ENCODE assay signal across 8 mouse cellular contexts in the genomic region with DNA sequence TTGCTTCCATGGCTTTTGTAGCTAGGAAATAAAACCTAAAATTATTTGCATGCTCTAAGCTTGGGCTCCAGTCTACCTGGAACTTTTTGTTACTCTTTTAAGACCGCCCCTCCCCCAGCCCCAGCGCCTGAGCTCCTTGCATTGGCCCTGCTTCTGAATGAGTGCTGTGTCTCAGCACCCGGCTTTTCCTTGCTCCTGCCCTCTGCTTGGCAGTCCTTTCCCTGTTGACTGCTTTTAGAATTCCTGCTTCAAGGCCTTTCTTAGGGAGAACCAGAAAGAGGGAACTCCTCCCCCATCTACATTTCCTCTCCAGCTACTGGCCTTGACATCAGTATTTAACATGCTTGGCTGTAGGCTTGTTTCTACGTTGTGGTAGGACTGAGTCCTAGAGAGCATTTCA. TPM values are rescaled to one million over a fixed set of nuclear protein-coding genes. Genes with fewer than 3 reads are reported as not detected.
DNase-seq lines count a peak whose midpoint lies in the region; ATAC-seq and TF ChIP-seq lines count a peak whose summit lies in the region.

No protein-coding gene starts in this region.

- TF ChIP-seq EP300 in stomach, postnatal 0 days (optimal IDR thresholded peaks at IDR 0.05): no peak

- no peak for TF ChIP-seq CTCF in stomach, postnatal 0 days (IDR thresholded peaks at IDR 0.05; ENCODE audit: low read depth)

- H3K27me3 ChIP-seq in heart, embryonic 13.5 days (replicated peaks): no peaks in the 10 kb centered on the region
- no peaks in the 10 kb centered on the region for H3K27me3 ChIP-seq in embryonic facial prominence, embryonic 15.5 days
- H3K27me3 ChIP-seq in stomach, postnatal 0 days (ENCODE audit: control insufficient read depth, insufficient read depth, low read length): no peaks in the 10 kb centered on the region

- no peak for ATAC-seq in heart, embryonic 13.5 days (ENCODE audit: extremely low read depth, insufficient number of reproducible peaks, low FRiP score, low TSS enrichment)
- no peak for ATAC-seq in embryonic facial prominence, embryonic 15.5 days (ENCODE audit: insufficient number of reproducible peaks, low FRiP score, low TSS enrichment, low read depth)
- ATAC-seq in stomach, postnatal 0 days (ENCODE audit: low FRiP score, low TSS enrichment): no peak

- WGBS in heart, embryonic 13.5 days: 32% methylated on average over 4 of the region's 4 CpGs
- WGBS in embryonic facial prominence, embryonic 15.5 days: 13% methylated on average over 4 of the region's 4 CpGs
- 34% methylated on average over 4 of the region's 4 CpGs for WGBS in stomach, postnatal 0 days

- H3K4me3 ChIP-seq in heart, embryonic 13.5 days: no peak overlapping the region
- no peak overlapping the region for H3K4me3 ChIP-seq in embryonic facial prominence, embryonic 15.5 days (replicated peaks)
- H3K4me3 ChIP-seq in stomach, postnatal 0 days (ENCODE audit: low read depth, low read length): no peak overlapping the region

- H3K9ac ChIP-seq in heart, embryonic 13.5 days: peak overlapping the region; percentile 54; the same call in 1 of the 2 replicates
- H3K9ac ChIP-seq in embryonic facial prominence, embryonic 15.5 days: no peak overlapping the region
- H3K9ac ChIP-seq in stomach, postnatal 0 days (ENCODE audit: low read length): no peak overlapping the region

- intact Hi-C loops in heart, postnatal 36 days (cut with DNase I): no loop called here

- peak overlapping the region; percentile 17; the same call in 1 of the 2 replicates for H3K27ac ChIP-seq in heart, embryonic 13.5 days (replicated peaks)
- H3K27ac ChIP-seq in embryonic facial prominence, embryonic 15.5 days (replicated peaks): peak overlapping the region; percentile 51
- no peak overlapping the region; the same call in 1 of the 2 replicates for H3K27ac ChIP-seq in stomach, postnatal 0 days (replicated peaks)

- H3K9me3 ChIP-seq in heart, embryonic 13.5 days: no peaks in the 10 kb centered on the region
- H3K9me3 ChIP-seq in embryonic facial prominence, embryonic 15.5 days (replicated peaks): no peaks in the 10 kb centered on the region
- H3K9me3 ChIP-seq in stomach, postnatal 0 days (ENCODE audit: control insufficient read depth, low read length): no peaks in the 10 kb centered on the region

- H3K36me3 ChIP-seq in heart, embryonic 13.5 days: no peaks in the 10 kb centered on the region; the same call in 1 of the 2 replicates
- H3K36me3 ChIP-seq in embryonic facial prominence, embryonic 15.5 days: no peaks in the 10 kb centered on the region
- H3K36me3 ChIP-seq in stomach, postnatal 0 days (ENCODE audit: control insufficient read depth, insufficient read depth, low read length): no peaks in the 10 kb centered on the region

- H3K4me1 ChIP-seq in heart, embryonic 13.5 days: peaks cover 41% of the 10 kb centered on the region
- peaks cover 31% of the 10 kb centered on the region for H3K4me1 ChIP-seq in embryonic facial prominence, embryonic 15.5 days
- H3K4me1 ChIP-seq in stomach, postnatal 0 days (replicated peaks; ENCODE audit: control insufficient read depth, insufficient read depth): peaks cover 8% of the 10 kb centered on the region

- peak overlapping the region; percentile 13; the same call in 1 of the 2 replicates for H3K4me2 ChIP-seq in heart, embryonic 13.5 days
- no peak overlapping the region for H3K4me2 ChIP-seq in embryonic facial prominence, embryonic 15.5 days (replicated peaks)
- 0 out of 2 replicates have a peak overlapping the region, but pooled peaks have one; percentile 36 for H3K4me2 ChIP-seq in stomach, postnatal 0 days (replicated peaks; ENCODE audit: low read depth)

- DNase-seq in heart, postnatal 36 days: no peak
- DNase-seq in A20 (ENCODE audit: low read depth, low spot score): peak; percentile 34
- peak; percentile 34 to 36 for DNase-seq in layer of hippocampus, postnatal 36 days
- DNase-seq in stomach, postnatal 0 days (ENCODE audit: low spot score): no peak
- DNase-seq in thymus, postnatal 0 days (ENCODE audit: low spot score): no peak
- no peak for DNase-seq in retina, embryonic 14.5 days (ENCODE audit: low spot score)

RNA-seq across cellular contexts. Expression of a gene that starts 4.0 kb away (rescaled TPM):
- 22.6 and 23.5 TPM in 2 replicates for polyA plus RNA-seq in heart, embryonic 13.5 days (2015; fragmentation: Nextera tagmentation; extraction: Ambion mirVana)
- 10 to 100 TPM; 10.5 to 11.5 TPM for total RNA-seq in heart, postnatal 36 days (2021)
- 38.2 and 44.3 TPM in 2 replicates for polyA plus RNA-seq in embryonic facial prominence, embryonic 15.5 days (2015; fragmentation: Nextera tagmentation; extraction: Ambion mirVana)
- 100 to 1,000 TPM; 106 to 122 TPM for total RNA-seq in layer of hippocampus, postnatal 36 days (2021)
- 21.2 and 24.2 TPM in 2 replicates for polyA plus RNA-seq in stomach, postnatal 0 days (2015; fragmentation: Nextera tagmentation; extraction: Ambion mirVana)
- 17.8 and 26.2 TPM in 2 replicates for polyA plus RNA-seq in thymus, postnatal 0 days (2015; fragmentation: Nextera tagmentation; extraction: Ambion mirVana)

RNA-seq across cellular contexts. Expression of a gene that starts 51.3 kb away (rescaled TPM):
- 22.7 and 25.1 TPM in 2 replicates for polyA plus RNA-seq in heart, embryonic 13.5 days (2015; fragmentation: Nextera tagmentation; extraction: Ambion mirVana)
- 10 to 100 TPM in 1 of 2 experiments, 1 to 10 TPM in 1; 9.1 to 17.7 TPM for total RNA-seq in heart, postnatal 36 days (2021)
- polyA plus RNA-seq in embryonic facial prominence, embryonic 15.5 days (2015; fragmentation: Nextera tagmentation; extraction: Ambion mirVana): 57.5 and 64.3 TPM in 2 replicates
- total RNA-seq in layer of hippocampus, postnatal 36 days (2021): 10 to 100 TPM; 20.2 to 22.4 TPM
- 17.4 and 21.8 TPM in 2 replicates for polyA plus RNA-seq in stomach, postnatal 0 days (2015; fragmentation: Nextera tagmentation; extraction: Ambion mirVana)
- 48.7 and 50.1 TPM in 2 replicates for polyA plus RNA-seq in thymus, postnatal 0 days (2015; fragmentation: Nextera tagmentation; extraction: Ambion mirVana)

RNA-seq across cellular contexts. Expression of a gene that starts 57.0 kb away (rescaled TPM):
- 361 and 400 TPM in 2 replicates for polyA plus RNA-seq in heart, embryonic 13.5 days (2015; fragmentation: Nextera tagmentation; extraction: Ambion mirVana)
- total RNA-seq in heart, postnatal 36 days (2021): 100 to 1,000 TPM; 508 to 532 TPM
- polyA plus RNA-seq in embryonic facial prominence, embryonic 15.5 days (2015; fragmentation: Nextera tagmentation; extraction: Ambion mirVana): 255 and 269 TPM in 2 replicates
- 100 to 1,000 TPM; 133 to 144 TPM for total RNA-seq in layer of hippocampus, postnatal 36 days (2021)
- polyA plus RNA-seq in stomach, postnatal 0 days (2015; fragmentation: Nextera tagmentation; extraction: Ambion mirVana): 277 and 284 TPM in 2 replicates
- polyA plus RNA-seq in thymus, postnatal 0 days (2015; fragmentation: Nextera tagmentation; extraction: Ambion mirVana): 333 and 338 TPM in 2 replicates

Comparison
In these comparisons a context has a peak if more than half of its experiments do, and no peak if none do; other contexts are left out.
1. DNase-seq: peak in A20 (single experiment) and layer of hippocampus, postnatal 36 days (2 of 2); none in heart, postnatal 36 days (0 of 2), stomach, postnatal 0 days (single experiment), thymus, postnatal 0 days (single experiment) and retina, embryonic 14.5 days (single experiment).